Mouse (Mus musculus) adrenal gland, adult 8-10 months (tissue): ENCODE results near the gene Cyp17a1. TPM values are rescaled to one million over a fixed set of nuclear protein-coding genes. Genes with fewer than 3 reads are reported as not detected.
A peak's percentile ranks its signal among the peaks of the same experiment; 100 is the strongest.

Experiments used
- DNase-seq: peaks from one replicate; pipeline ENCODE4 v3.0.0; 2022
- total RNA-seq, 4 experiments: library from RNA; stranded (reverse); gene quantifications; 2 replicates each; pipeline ENCODE4 v1.2.4; 2022

Gene Cyp17a1
- 1 to 10 TPM; 1.7 to 3.9 (median 3.1) TPM for total RNA-seq

DNA sequence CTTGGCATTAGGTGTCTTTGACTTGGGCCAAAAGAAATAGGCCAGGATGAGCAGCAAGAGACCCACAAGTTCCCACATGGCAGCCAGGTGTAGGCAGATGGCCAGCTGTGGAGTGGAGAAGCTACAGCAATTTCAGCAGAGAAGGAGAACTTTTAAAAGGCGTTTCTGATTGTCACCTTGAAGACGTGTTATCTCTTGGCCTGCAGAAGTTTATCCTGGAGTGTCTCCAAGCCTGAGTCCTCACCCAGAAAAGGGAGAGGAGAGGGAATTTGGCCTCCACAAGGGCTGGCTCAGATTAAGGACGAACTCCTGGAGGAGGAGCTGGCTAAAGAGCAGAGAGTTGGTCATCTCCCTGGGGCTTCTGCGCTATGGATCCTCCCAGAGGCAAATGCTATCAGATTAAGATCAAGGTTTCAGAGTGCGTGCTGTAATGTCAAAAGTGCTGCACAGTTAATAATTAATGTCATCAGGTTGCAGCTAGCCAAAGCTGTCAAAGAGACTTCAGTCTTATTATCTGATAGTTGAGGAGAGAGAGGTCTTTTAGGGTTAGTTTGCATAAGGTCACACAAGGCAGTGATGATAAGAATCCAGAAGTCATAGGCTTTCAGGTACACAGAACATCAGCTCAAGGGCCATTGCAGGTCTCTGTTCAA is at the start of gene Cyp17a1:
TSS of gene Cyp17a1 (minus strand) at position 407 of the 653 bp plus-strand sequence.
- peak; percentile 61 for DNase-seq

DNA sequence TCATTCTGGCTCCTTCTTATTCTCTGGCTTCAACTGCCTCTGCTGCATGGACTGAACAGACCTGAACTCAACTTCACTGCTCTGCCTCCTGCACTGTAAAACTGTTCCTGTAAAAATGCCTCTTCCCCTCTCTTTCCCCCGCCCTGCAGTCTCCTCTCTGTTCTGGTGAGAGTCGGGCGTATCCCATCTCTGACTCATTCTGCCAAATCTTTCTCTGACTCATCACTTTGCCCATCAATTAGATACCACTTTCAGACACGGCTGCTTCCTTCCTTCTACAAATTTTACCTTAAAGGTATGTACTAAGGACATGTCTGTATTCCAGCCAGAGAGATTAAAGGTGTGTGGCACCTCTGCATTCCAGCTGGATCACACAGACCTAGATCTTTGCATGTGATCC is 45.2 kb upstream of the Cyp17a1 start:
- no peak for DNase-seq

DNA sequence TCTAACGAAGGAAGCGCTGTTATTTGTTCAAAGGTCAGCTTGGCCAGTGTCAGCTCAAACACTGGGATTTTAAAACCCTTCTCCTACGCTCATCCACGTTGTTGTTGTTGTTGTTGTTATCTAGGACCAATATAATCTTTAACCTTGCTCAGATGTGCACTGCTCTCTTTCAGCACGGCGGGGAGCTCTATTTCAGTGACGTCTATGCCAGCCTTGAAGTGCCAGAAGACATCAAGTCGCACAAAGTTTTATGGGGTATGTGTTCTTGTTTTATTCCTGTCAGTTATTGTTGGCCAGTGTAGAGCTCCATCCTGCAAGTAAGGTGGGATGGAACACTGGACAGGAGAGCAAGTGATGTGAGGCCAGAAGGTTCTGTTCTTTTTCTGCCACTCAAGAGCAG is 42.0 kb upstream of the Cyp17a1 start:
- DNase-seq: peak; percentile 66

DNA sequence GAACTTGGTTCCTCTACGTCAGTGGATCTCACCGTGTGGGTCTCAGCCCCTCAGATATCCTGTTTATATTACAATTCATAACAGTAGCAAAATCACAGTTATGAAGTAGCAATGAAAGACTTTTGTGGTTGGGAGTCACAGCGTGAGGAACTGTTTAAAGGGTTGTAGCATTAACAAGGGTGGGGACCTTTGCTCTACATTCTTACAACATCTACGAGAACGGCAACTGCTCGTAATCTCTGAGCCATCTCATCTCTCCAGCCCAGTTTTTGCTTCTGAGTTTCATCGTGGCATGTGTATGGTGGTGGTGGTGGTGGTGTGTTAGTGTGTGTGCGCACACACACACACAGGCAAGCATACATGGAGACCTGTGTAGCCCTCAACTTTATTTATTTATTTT is 41.3 kb upstream of the Cyp17a1 start:
- no peak for DNase-seq

DNA sequence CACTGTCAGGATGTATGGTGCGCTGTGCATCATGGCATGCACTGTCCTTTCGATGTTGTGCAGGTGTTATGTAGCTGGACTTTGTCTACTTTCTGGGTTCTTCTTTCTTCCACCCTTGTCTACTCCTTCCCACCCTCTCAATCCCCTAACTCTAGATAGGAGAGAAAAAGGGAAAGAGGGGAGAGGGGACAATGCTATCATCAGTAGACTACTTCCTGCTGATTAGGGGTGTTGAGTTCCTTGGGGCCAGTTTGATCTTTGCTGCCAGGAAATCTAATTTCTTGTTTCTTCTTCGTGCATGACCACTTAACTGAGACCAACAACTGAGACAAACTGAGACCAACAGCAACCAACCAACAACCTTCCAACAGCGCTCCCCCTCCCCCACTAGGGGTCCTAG is 37.6 kb upstream of the Cyp17a1 start:
- DNase-seq: no peak

DNA sequence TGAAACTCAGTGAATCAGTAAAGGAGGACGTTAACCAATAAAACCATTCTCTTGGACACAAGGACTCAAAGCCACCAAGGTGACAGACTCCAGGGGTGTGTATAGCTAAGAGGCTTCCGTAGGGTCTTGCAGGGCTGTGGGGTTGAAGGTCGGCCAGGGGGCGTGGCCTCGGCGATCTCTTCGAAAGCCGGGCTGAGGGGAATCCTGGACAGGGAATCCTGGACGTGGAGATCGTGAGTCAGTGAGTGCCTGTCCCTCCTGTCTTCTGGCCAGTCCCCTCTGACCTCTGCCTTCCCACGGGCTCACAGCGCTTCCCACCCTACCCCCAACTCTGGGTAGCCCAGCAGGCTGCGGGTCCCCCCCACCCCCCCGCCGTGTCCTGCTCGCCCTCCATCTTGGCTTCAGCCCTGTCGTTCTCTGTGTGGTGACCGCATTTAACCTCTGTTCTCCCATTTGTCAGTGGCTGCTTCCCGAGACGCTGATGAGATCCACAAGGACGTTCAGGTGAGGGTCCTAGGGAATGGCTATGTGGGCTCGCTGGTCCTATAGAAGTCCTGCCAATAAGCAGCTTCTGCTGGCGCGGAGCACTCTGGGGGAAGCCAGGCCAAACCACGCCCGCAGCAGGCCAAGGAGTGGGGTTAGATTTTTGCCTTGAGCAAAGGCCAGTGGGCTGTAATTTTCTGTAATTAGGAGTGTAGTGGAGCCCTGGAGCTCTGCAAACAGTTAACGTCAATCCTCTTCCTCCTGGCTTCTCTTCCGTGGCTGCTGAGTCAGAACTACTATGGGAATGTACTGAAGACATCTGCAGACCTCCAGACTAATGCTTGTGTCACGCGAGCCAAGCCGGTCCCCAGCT is 34.6 kb upstream of the Cyp17a1 start, which contains the start of gene As3mt:
TSS of gene As3mt (plus strand) at position 163 of the 856 bp plus-strand sequence.
- peak; percentile 78 for DNase-seq

DNA sequence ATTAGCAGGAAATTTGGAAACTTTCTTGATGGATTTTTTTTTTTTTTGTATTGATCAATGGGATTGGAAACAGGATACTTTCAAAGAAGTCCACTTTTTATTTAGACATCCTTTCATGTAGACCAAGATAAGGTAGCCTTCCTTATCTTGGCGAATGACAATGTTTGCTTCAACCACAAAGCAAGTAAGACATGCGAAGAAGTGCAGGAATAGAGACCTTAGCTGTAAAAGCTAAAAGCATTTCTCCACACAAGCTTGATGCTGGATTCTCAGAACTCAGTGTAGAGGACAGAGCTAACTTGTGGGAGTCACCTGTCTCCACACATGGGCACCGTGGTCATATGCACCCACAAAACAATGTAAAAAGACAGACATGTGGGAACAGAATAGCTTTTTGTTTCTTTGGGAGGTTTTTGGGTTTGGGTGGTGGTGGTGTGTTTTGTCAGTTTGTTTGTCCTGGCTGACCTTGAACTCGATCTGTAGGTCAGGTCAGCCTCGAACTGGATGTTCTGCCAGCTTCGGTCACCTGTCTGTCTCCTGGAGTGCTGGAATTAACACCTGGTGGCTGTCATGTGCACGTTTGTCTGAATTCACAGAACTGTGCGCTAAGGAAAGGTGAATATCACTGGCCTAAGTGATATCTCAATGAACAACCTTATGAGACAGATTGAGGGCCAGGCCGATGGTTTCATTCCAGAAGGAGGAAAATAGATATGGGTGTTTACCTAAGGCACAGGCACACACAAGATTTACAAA is 33.7 kb upstream of the Cyp17a1 start:
- no peak for DNase-seq

DNA sequence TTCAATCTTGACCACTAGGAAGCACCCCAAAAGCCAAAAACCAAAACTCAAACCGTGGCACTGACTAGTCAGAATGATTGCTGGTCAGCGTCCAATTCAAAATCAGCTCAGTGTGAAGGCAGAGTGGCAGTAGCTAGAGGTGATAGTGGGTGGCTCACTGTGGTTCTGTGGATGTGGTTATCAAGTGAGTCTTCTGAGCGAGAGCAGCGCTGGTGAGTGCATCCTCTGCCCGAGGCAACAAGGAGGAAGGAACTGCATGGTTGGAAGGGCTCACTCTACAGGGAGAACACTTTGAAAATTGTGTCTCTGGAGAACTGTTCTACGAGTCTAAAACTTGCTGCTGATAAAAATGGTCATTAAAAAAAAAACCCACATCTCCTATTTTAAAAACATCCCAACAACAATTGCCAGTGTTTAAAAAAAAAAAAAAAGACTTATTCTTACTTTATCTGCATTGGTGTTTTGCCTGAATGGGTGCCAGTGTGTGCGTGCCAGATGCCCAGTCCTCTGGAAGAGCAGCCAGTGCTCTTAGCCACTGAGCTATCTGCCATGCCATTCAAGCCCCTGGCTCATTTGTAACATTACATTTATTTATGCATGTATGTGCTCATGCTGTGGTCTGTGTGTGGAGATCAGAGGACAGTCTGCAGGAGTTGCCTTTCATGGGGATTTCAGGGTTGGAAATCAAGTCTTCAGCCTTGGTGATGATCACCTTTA is 33.0 kb upstream of the Cyp17a1 start:
- DNase-seq: no peak

DNA sequence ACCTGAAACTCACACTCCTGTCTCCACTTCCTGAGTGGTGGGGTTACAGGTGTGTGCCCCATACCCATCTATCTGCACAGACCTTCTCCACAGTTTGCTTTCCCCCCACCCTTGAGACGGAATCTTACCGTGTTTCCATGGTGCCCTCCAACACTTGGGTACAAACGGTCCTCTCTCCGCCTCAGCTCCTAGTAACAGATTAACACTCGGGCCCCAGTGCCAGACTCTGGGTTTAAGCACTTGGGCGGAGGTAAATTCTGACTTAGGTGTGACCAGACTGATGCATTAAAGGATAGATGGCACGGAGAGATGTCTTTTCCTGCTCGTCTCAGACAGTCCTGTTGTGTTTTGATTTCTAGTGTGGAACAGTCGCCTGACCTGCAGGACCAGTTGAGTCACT is 28.2 kb upstream of the Cyp17a1 start:
- DNase-seq: no peak

DNA sequence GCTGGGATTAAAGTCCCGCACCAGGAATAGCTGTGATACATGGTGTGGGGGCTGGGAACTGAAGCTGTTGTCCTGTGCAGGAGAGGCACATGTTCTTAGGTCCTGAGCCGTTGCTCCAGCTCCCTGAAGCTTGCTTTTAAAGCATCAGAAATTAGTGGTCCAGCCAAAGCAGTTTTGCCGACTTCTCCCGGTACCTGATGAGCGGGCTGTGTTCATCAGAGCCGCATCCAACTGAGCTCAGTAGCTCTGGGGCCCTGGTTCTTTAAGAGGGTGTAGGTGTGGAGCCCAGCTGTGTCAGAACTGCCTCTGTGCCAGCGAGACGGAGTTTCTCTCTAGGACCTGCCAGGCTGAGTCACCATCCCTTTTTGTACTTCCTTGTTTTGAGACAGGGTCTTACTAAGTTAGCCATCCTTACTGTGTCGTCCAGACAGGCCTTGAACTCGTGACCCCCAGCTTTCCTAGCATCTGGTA is 26.1 kb upstream of the Cyp17a1 start:
- no peak for DNase-seq

DNA sequence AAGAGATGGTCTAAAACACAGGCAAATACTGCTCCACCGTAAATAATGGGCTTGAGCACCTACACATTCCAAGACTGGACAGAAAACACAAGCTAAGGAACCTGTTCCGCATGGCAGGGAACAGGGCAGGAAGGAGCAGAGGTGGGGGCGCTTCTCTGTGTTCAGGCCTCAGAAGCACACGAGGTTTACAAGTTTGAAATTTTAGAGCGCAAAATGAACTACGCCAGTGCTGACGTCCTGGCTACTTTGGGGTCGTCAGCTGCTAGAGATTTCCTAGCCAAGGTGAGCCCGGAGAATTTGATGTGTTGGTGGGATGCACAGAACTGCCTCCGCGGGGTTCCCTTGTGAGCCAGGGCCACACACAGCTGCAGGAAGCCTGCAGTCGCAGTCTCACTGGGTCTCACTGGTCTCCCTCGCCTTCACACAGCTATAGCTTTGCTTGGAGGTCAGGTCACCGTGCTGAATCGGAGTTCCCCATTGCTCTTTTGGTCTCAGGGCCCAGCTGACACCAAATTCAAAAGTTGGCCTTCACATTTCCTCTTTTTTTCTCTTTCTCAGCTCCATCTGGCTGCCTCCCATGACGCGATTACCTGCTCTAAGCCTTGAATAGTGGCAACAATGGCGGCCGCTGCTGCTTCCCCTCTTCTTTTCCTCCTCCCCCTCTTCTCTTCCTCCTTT is 25.0 kb upstream of the Cyp17a1 start:
- DNase-seq: no peak

DNA sequence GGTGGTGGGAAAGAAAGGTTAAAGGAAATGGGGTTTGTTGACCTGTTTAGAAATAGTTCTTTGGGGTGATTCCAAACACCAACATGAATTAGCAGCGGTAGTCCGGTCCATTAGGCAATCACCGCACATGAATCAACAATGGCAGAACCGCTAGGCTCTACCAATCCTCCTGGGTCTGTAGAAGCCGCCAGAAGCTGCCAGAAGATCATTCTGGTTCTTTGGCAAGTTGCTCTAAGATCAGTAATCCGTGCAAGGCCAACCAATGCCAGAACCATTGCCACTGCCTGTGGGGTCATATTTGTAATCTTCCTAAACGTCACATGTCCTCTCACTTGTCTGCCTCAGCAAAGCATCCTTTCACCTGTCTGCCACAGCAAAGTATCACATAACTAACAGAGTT is 24.0 kb upstream of the Cyp17a1 start:
- no peak for DNase-seq

DNA sequence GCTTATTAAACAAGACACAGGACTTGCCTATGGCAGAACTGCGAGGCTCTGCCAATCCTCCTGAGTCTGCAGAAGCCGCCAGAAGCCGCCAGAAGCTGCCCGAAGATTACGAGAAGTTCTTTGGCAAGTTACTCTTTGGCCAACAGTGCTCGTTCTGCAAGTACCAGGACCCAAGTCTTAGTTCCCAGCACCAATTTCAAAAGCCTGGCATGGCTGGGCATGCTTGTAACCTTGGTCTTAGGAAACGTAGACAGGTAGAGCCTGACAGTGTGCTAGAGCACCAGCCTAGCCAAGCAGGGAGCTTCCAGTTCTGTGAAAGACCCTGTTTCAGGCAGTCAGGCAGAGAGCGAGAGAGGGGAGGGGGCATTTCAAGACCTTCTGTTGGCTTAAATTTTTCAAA is 23.5 kb upstream of the Cyp17a1 start:
- DNase-seq: no peak

DNA sequence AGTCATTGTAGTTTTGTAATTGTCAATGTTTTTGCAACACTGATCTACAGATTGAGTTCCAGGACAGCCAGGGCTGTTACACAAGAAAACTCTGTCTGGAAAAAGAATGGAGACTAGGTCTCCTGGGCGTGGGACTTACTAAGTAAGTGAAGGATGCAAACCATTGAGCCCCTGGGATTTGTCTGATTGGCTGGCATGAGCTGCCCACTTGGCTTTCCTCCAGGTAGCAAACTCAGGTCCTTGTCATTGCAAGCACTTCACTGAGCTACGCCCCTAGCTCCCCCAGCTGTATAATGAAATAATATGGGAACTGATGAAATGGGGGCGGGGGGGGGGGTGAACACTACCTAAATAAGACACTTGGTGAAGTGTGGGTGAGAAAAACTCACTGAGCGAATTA is 20.2 kb upstream of the Cyp17a1 start:
- DNase-seq: no peak

DNA sequence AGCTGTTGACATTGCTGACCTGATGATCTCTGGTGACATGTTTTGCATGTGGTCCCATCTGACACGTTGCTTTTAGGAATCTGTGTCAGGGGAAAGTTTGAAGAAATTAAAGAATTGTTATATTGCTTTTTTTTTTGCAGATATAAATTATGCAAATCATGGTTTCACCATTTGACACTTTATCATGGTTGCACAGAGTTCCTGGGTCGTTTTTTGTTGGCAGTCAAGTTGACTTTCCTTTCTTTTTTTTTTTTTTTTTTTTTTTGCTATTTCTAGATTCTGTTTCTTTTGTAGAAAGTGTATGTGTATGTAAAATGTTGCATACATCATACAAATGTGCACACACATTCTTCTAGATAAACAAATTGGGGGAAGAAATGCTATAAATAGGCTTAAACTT is 18.1 kb upstream of the Cyp17a1 start:
- no peak for DNase-seq

DNA sequence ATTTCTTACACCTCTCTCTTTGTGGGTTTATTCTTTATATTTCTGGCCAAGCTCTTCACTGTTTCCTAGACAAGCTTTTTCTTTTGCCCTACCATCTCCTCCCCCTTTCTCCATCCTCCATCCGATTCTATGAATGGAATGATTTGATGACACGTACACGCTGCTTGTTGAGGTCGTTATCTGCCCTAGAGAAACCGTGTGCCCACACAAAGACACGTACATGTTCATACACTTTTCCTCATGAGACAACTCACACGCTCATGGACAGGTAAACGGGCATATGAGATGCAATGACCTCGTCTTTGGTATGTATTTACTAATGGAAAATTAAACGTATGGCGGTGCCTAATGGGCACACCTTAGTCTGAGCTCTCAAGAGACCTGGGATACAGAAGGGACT is 17.4 kb upstream of the Cyp17a1 start:
- no peak for DNase-seq

DNA sequence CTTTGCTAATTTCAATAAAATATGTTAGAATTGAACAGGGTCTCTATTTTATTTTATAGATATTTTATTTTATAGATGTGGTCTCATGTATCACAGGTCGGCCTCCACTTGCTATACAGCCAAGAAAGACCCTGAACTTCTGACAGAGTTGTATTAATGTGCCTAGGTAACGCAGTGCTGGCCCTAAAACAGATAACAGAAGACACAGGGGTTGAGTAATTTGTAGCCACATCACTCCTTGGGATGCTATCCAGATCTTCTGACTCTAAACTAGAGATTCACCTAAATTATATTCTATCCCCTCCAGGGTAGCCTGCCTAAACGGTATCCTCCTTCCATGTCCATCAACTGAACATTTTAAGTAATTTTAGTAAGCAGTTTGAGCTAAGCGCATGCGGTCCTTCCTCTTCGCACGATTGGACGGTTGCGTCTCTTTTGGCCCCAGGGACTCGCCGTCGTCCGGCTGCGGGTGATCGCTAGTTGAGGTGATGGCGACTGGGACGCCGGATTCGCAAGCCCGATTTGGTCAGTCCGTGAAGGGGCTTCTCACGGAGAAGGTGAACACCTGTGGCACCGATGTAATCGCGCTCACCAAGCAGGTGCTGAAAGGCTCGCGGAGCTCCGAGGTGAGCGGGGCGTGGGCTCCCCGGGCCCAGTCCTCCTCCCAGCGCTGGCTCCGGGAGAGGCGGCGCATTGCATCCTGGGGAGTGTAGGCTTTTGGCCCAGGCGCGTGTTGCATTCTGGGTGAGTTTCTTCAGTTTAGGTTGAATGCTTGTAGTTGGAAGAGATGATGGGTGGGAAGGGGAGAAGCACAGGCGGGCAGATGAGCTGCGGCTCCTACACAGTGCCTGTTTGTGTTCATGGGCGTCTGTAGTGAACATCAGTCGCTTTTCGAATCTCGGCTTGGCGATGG is 16.7 kb upstream of the Cyp17a1 start, which contains the start of gene Borcs7:
TSS of gene Borcs7 (plus strand) at position 447 of the 913 bp plus-strand sequence.
- DNase-seq: peak; percentile 81

DNA sequence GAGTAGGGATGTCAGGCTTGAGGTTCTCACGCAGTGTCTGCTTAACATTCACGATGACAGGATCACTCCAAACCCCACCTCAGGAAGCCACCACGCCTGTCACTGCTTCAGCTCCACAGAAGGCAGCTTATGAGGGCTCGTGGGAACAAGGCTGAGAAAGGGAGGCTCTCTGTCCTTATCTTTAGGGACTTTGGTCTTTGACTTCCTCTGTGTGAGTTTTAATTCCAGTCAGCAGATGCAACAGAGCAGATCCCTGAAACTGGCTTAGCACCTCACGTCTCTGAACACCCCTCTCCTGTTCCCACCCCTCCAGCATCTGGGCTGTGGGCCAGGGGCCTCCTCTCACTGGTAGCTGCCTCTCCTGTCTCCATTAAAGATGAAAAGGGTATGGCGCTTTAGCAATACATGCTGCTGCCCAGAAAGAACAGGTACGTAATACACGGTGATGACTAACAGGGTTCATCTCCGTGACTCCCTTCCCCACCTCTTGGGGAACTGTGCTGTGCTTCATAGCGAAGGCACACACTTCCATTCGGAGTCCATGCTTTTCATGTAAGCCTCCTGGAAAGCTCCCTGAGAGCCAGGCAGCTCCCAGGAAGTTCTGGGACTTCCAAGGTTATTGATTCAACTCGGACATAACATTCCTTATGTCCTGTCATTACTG is 6.9 kb upstream of the Cyp17a1 start:
- no peak for DNase-seq

DNA sequence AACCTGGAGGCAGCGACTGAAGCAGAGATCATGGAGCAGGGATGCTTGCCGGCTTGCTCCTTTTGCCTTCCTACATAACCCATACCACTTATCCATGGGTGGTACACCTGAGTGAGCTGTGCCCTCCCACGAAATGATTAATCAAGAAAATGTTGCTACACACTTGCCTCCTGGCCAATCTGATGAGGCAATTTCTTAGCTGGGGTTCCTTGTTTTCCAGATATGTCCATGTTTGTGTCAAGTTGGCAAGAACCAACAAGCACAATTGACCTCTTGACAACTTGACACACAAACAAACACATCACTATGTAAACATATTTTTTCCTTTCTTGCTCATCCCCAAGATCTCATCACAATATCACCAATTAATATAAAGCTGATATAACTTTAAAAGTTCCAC is 2.7 kb upstream of the Cyp17a1 start:
- DNase-seq: no peak

DNA sequence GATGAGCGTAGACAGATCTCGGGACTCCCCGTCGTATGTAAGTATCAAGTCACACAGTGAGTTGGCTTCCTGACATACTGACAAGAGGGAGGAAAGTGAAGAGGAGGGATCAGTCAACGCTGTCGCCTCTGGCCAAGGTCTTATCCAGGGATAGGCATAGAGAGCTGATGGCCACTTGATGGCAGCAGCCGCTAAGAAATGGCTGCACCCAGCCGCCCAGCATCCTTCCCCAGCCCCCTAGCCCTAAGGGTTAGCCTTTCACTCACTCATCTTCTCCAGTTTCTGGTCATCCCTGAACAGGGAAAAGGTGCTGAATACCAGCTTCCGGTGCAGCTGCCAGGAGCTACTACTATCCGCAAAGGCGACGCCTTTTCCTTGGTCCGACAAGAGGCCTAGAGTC is 2.3 kb downstream of the Cyp17a1 start:
- DNase-seq: no peak
